Mouse (Mus musculus): ENCODE results near the gene B3galt5. TPM values are rescaled to one million over a fixed set of nuclear protein-coding genes. Genes with fewer than 3 reads are reported as not detected.

B3galt5 gene
- 0.07 and 0.10 TPM in 2 replicates for polyA plus RNA-seq (2012; rRNA removed)

GRCm38 (mm10) chr16:96235366-96235970, at the start of gene B3galt5:
Gene B3galt5, plus strand, starts transcription at chr16:96235801.

GRCm38 (mm10) chr16:96191531-96192506, 43.8 kb upstream of the B3galt5 start, which contains the start of gene Lca5l:
Gene Lca5l, minus strand, starts transcription at chr16:96192271.

GRCm38 (mm10) chr16:96199913-96200701, 35.5 kb upstream of the B3galt5 start, which contains the start of gene Sh3bgr:
Gene Sh3bgr, plus strand, starts transcription at chr16:96200450.

Other genes with a start within 250 kb of the B3galt5 start
- 29.3 and 33.2 TPM in 2 replicates for gene Psmg1, start 244.8 kb upstream of the B3galt5 start, polyA plus RNA-seq (2012; rRNA removed)
- 6.7 and 8.0 TPM in 2 replicates for gene Brwd1, start 153.3 kb upstream of the B3galt5 start, polyA plus RNA-seq (2012; rRNA removed)
- 65.9 and 66.3 TPM in 2 replicates for gene Hmgn1, start 108.1 kb upstream of the B3galt5 start, polyA plus RNA-seq (2012; rRNA removed)
- 5.2 and 8.0 TPM in 2 replicates for gene Wrb, start 90.4 kb upstream of the B3galt5 start, polyA plus RNA-seq (2012; rRNA removed)
- 0.05 and 0.08 TPM in 2 replicates for gene Lca5l, start 43.5 kb upstream of the B3galt5 start, polyA plus RNA-seq (2012; rRNA removed)
- gene Sh3bgr, start 35.4 kb upstream of the B3galt5 start, polyA plus RNA-seq (2012; rRNA removed) = 0.43 and 2.3 TPM in 2 replicates
- gene Itgb2l, start 207.8 kb downstream of the B3galt5 start, polyA plus RNA-seq (2012; rRNA removed) = 0.87 and 1.6 TPM in 2 replicates
- gene Pcp4, start 231.8 kb downstream of the B3galt5 start, polyA plus RNA-seq (2012; rRNA removed) = 0.10 and 0.14 TPM in 2 replicates